Mouse (Mus musculus) thymus, postnatal 14 days (tissue): Measurements from ENCODE around the gene Pdlim4.
"Not testable (repeated sequence)": the region's sequence is repeated elsewhere in the genome, so short reads cannot be mapped to it uniquely, and the experiment has no call there.

Experiments
- DNase-seq: peaks from one replicate; pipeline ENCODE4 v3.0.0; 2021

Gene Pdlim4

GRCm38 (mm10) chr11:54008416-54008920, 60.3 kb downstream of the Pdlim4 start:
- no peak for DNase-seq

GRCm38 (mm10) chr11:54007717-54008116, 61.1 kb downstream of the Pdlim4 start:
- DNase-seq, result no peak

GRCm38 (mm10) chr11:54006901-54007300, 61.9 kb downstream of the Pdlim4 start:
- no peak for DNase-seq

- DNase-seq, result not testable (repeated sequence)
Measured at GRCm38 (mm10) chr11:54006362-54006761, 62.5 kb downstream of the Pdlim4 start.
